Mouse (Mus musculus): Measurements from ENCODE around the gene Dtnbp1.

DNA sequence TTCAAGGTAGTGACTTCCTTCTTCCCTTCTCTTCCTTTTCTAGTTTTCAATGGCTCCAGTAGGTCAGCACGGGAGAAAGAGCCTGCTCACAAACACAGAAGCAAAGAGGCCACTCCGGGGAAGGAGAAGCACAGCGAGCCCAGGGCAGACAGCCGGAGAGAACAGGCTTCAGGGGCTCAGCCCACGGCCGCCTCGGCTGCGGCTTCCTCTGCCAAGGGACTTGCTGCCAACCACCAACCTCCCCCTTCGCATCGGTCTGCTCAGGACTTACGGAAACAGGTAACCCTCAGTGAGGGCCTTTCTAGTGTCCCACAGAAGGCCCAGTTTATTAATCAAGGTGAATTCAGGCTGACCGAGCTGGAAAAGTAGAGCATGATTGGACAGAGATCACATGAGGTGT, 105.7 kb downstream of the Dtnbp1 start:
- TF ChIP-seq USF1 (IDR thresholded peaks at IDR 0.05; ENCODE audit: low read depth): no peak
- TF ChIP-seq CTCF (IDR thresholded peaks at IDR 0.05; ENCODE audit: control insufficient read depth, insufficient read depth, insufficient read length): no peak
- TF ChIP-seq MAX (IDR thresholded peaks at IDR 0.05): no peak
- no peak for TF ChIP-seq MYOD1 (IDR thresholded peaks at IDR 0.05; ENCODE audit: control insufficient read depth, insufficient read length, low read depth)
- TF ChIP-seq CEBPB (IDR thresholded peaks at IDR 0.05; ENCODE audit: low read depth): no peak
- TF ChIP-seq MYOG (IDR thresholded peaks at IDR 0.05; ENCODE audit: control insufficient read depth, extremely low read depth, insufficient read length): no peak

All from C2C12 (cell line).